Mouse (Mus musculus): Measurements from ENCODE around the gene Ocln.

Ocln gene

GRCm38 (mm10) chr13:100552369-100553041 lies at the start of gene Ocln:
Ocln (minus strand) TSS chr13:100552718.
- peak; percentile 52 for DNase-seq

GRCm38 (mm10) chr13:100601034-100601433 lies 48.5 kb upstream of the Ocln start:
- DNase-seq = peak; percentile 36

GRCm38 (mm10) chr13:100600317-100600716 lies 47.8 kb upstream of the Ocln start:
- no peak for DNase-seq

- no peak for DNase-seq
Measured at GRCm38 (mm10) chr13:100597284-100597683, 44.8 kb upstream of the Ocln start.

GRCm38 (mm10) chr13:100595552-100595885 lies 43.0 kb upstream of the Ocln start:
- no peak for DNase-seq

GRCm38 (mm10) chr13:100594838-100595551 lies 42.5 kb upstream of the Ocln start:
- DNase-seq = no peak

- peak; percentile 27 for DNase-seq
Measured at GRCm38 (mm10) chr13:100594041-100594792, 41.7 kb upstream of the Ocln start.

- DNase-seq = no peak
Measured at GRCm38 (mm10) chr13:100588646-100589045, 36.1 kb upstream of the Ocln start.

GRCm38 (mm10) chr13:100582144-100582543 lies 29.6 kb upstream of the Ocln start:
- no peak for DNase-seq

GRCm38 (mm10) chr13:100581701-100582100 lies 29.2 kb upstream of the Ocln start:
- no peak for DNase-seq

GRCm38 (mm10) chr13:100579951-100580350 lies 27.4 kb upstream of the Ocln start:
- no peak for DNase-seq

GRCm38 (mm10) chr13:100579220-100579619 lies 26.7 kb upstream of the Ocln start:
- DNase-seq = no peak

- DNase-seq = no peak
Measured at GRCm38 (mm10) chr13:100575950-100576349, 23.4 kb upstream of the Ocln start.

GRCm38 (mm10) chr13:100570713-100571112 lies 18.2 kb upstream of the Ocln start:
- no peak for DNase-seq

GRCm38 (mm10) chr13:100568359-100568758 lies 15.8 kb upstream of the Ocln start:
- DNase-seq = no peak

GRCm38 (mm10) chr13:100559449-100559848 lies 6.9 kb upstream of the Ocln start:
- DNase-seq = no peak

GRCm38 (mm10) chr13:100557011-100557410 lies 4.5 kb upstream of the Ocln start:
- no peak for DNase-seq

GRCm38 (mm10) chr13:100553042-100553437 lies 522 bp upstream of the Ocln start:
- no peak for DNase-seq

- DNase-seq = no peak
Measured at GRCm38 (mm10) chr13:100552009-100552368, 529 bp downstream of the Ocln start.

- no peak for DNase-seq
Measured at GRCm38 (mm10) chr13:100551371-100552008, 1.0 kb downstream of the Ocln start.

- DNase-seq = no peak
Measured at GRCm38 (mm10) chr13:100547269-100547668, 5.2 kb downstream of the Ocln start.

- no peak for DNase-seq
Measured at GRCm38 (mm10) chr13:100545510-100545909, 7.0 kb downstream of the Ocln start.

GRCm38 (mm10) chr13:100544220-100544662 lies 8.3 kb downstream of the Ocln start:
- no peak for DNase-seq
